Mouse (Mus musculus) spleen, adult 18-20 months (tissue): ENCODE measurements at regions not wholly inside any gene's neighbourhood (a gene's known extent, or its start where the extent isn't known, plus 50 kb on each side); places are given as distances from the start of the nearest gene placed in this dataset.

Experiments
- DNase-seq, 2 experiments: peaks; one replicate each; pipeline ENCODE4 v3.0.0; 2022; ENCODE audit warnings: mixed read lengths in 2 of 2

DNA sequence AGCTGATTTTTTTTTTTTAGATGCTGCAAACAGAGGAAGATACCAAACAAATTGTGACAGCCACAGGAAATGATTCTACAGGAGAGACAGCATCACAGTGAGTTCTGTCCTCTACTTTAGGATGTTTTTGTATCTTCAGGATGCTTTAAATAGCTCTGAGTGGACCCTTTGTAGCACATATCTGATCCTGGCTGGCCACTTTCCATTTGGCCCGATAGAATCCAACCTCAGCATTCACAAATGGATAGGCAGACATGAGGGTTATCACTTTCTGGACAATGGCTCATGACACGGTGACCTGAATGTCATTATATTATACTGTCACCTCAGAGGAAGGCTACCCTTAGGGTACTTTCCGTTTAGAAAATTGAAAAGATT lies 379.3 kb downstream of the Gm10295 start:
- DNase-seq, result no peak

DNA sequence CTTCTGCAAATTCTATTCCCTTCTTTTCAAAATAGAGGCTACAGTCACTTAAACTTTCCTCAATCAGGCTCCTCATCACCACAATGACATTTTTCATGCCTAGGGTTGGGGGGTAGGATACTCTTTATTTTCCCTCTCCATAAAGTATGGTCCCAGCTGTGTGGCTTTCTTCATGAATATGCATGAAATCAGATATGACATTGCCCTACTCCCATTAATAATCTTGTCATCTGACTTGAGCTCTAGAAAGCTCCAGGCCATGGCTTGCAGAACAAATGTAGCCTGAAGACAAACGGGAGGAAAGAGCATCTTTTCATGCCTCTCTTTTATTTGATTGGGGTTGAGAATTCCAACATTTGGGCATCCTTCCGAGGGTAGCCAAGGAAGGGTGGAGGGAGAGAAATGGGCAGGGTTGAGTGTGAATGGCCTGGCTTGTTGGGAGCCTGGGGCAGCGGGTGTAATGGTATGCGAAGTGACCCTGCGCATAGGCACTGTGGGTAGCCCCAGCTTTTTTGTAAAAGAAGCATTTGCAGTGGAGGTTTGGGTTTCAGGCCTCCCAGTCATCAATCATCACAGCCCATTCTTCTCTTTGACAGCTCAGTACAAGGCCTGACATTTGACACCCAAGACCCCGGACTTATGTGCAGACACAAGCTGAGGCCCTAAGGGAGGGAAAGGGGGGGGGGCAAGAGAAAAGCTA lies 379.8 kb downstream of the Gm10295 start:
- DNase-seq, result no peak

DNA sequence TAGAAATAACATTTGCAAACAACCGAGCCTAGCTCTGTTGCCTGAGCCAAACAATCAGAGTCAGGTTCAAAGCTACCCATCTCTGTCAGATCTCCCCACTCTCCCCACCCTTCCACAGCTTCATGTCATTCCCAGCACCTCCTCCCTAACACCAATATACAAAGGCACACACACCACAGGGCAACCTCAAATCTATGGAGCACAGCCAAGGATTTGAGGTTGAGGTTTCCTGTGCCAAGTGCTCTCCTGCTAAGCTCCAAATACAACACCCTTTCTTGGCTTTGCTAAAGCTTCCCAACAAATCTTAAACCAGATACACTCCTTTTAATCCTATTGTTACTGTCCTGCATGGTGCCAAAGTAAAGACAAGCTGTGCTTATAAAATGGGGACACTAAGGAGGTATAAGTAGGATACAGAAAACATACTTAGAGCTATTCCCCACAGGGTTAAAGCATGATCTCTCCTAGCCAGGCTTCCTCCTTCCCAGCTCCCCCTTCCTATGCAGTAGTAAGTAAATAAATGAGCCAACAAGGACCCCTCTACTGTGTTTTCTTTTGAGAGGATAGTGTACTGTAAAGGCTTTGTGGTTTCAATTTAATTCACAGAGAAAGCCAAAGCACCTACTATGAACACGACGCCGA lies 398.8 kb downstream of the Gm10295 start:
- DNase-seq, result no peak

DNA sequence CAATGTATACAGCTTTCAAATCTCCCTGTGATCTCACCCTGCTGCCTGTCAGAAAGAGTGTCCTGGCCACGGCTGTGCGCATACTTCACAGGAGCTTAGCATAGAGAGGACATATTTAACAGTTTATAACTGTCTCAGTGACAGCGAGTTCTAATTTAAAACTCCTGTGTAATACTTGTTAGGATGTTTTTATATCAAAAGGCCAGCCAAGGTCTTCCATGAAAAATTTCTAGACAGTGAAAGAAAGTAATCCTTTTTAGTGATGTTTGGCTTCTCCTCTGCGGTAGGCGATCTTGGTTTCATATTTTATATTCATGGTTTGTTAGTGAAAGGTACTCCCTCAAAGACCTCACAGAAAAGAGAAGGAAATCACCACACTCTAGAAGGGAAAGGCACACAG lies 403.0 kb downstream of the Gm10295 start:
- no peak for DNase-seq

DNA sequence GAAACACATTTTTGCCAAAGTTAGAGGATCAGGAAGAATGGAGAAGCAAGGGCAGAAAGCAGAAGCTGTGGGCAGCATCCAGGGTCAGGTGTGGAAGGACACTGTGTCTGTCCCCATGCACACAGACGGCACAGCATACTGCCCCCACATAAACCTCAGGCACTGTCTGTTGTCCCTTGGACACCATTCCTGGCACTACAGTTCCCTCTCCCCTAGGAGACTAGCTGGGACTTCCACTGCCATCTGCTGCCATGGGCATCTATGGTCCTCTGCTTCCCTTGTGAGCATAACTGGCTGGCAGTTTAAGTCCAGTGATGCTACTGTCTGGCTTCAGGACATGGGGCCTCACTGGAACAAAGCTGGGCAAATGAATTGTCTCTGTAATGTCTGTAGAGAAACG lies 405.0 kb downstream of the Gm10295 start:
- DNase-seq, result no peak

DNA sequence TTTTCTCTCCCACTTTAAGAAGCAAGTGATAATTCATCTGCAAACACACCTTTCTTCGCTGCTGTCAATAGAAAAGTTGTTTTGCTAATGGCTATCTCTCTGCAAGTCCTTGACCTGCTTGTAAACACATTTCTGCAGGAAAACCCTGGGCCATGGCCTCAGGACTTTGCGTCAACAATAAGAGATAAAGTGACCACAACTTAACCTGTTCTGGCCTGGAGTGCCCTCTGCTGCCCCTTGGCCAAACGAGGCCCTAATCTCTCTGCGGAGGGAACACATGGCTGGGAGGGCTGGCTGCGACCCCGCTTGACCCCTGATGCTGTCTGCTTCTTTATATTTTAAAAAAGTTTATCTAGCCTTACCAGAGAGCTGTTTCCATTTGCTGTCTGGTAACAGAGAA lies 420.4 kb downstream of the Gm10295 start:
- no peak for DNase-seq

DNA sequence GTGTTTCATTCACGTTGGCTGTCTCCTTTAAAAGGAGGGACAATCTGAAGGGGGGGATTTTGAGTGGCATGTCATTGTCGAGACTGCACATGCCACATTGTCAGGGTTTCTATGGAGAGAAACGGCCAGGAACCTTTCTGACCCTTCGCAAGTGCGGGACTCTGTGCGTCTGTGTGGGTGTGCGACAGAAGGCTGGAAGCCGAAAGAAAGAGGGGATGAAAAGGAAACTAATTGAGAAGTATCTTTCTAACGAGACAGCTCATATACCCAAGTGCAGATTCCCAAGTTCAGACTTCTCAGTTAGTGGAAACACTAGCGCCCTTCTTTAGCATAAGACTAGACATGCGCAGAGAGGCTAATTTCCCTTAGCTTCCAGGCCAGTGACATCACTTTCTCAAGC lies 421.4 kb downstream of the Gm10295 start:
- no peak for DNase-seq

DNA sequence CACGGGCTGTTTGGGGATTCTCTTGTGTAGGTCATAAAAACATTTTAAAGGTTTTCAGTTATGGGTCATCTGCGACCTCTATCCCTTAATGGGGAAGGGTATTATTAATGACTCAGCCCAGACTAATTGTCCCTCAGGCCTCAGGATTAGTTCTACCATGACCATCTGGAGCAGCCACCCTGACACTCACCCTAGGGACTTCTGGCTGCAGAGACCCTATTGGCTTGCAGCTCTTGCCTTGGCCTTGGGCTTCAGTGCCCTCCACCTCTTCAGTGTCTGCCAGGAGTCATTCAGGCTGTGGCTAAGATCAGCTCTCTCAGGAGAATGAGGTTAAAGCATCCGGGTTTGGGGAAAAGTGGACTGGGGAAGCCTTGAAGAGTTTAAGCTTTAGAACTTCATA lies 423.3 kb downstream of the Gm10295 start:
- no peak for DNase-seq

DNA sequence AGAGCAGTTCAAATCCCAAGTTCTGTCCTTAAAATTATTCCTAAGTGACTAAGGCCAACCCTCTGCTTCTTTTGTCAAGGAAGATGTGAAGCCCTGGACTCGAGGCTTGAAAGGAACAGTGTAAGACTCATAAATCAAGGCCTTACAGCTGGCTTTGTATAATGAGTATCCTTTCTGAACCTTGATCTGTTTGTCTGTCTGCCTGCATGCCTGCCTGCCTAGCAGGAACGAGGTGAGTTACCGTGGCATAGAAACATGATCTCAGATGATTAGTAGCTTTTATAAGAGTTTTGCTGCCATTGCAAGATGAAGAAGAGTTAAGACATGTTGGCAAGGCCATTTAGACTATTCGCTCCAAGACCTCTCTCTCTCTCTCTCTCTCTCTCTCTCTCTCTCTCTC lies 434.3 kb downstream of the Gm10295 start:
- DNase-seq, result no peak

DNA sequence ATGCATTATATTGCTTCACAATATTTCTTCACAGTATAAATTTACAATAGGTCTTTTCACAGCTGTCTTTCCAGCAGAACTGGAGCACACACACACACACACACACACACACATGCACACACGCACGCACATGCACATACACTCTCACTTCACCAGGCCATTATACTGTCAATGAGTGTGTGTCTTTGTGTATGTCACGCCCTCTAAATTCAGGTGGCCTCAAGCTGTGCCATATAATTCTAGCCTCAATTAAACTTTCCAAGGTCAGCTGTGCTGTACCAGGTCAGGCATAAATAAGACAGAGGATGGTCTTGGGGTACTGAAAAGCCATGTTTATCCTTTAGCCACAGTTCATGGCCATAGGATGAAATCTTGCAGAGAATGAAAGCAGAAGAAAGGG lies 442.4 kb downstream of the Gm10295 start:
- no peak for DNase-seq

DNA sequence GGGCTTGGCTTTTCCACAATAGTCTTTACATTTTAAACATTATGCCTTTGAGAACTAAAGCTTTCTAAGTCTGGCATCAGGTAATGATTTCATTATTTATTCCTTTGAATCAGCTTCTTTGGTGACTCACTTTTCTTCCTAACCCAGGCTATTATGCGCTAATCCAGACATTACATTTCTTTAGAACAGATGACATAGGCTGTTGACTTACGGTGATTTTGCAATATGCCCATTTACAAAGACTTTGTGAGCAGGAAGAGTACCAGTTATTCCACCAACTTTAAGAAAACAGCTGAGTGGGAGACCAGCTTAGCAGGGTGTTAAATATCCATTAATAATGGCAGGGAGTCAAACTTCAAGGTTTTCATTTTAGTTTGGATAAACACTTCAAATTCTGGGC lies 459.6 kb downstream of the Gm10295 start:
- DNase-seq, result no peak

DNA sequence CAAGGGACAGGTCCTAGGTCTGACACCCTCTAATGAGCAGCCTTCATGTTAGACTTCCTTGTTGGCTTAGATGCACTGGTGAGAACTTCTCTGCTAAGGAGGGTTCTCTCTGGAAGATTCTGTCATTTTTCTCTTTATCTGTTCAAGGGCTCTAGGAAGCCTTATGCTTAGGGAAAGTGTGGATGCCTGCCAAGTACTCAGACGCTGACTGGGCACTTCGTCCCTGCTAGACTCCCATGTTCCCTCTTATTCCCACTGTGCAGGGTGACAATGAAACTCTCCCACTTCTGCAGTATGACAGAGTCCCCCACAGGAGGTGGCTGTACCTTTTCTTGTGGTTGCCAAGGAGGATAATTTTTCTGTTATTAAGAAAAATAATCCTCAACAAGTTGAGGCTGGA lies 470.8 kb downstream of the Gm10295 start:
- DNase-seq, result no peak

DNA sequence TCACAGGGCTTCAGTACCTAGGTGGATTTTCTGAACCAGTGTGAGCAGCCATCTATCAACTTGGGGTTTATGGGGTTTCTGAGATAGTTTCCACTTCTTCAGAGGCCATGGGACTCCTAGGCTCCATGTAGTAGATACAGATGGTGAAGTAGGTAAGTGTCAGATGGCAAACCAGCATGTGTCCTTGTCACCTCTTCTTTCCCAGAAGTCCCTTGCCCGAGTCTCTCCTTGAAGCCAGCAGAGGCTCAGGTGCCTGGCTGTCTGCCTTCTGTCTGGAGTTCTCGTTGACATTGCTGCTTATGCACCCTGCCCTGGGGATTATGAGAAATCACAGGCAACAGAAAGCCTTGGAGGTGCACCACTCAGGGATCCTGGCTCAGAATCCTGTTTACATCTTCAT lies 476.9 kb downstream of the Gm10295 start:
- no peak for DNase-seq

DNA sequence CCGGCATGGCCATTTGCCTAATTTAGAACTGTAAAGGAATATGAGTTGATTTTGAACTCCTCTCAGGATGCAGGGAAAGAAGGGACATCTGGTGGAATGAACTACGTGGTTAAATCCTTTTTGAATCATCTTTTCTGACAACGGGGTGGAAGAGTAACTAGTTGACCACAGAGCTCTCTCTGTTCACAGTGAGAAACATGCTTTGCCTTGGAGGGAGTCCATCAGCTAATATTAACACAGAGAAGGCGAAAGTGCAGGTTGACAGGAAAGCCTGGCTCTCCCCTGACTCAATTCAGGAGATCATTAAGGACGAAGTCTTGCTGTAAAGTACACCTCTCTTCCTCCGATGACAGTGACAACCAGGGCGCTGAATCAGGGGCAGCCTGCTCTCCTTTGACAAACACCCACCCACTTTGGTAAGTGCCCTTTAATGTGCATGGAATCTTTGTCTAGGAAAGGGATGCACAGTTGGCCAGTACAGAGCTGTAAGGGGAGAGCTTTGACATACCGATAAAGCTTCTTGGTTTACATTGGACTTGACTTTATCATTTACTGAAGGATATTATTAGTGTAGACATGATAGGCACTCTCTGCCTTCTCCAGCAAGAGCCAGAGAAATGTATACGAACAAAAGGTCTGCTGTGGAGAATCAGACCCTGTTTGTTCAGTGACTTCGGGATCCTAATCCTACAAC lies 480.3 kb downstream of the Gm10295 start:
- no peak for DNase-seq

DNA sequence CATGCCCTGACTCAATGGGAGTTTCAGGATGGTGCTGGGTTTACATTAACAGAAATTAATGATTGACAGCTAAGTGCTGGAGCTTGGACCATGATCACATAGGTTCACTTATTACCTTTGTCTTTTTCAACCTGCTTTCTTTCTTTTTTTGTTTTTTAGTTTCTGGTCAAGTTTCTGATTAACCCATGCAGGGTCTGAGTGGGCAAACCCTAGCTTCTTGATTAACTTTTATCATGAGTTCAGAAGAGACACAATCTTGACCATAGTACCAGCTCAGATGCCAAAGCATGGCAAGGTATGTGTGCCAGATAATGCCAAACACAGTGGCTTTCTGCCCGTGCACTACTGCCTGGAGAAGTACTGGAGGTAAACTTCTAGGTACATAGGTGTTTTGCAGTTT lies 482.2 kb downstream of the Gm10295 start:
- DNase-seq, result no peak

DNA sequence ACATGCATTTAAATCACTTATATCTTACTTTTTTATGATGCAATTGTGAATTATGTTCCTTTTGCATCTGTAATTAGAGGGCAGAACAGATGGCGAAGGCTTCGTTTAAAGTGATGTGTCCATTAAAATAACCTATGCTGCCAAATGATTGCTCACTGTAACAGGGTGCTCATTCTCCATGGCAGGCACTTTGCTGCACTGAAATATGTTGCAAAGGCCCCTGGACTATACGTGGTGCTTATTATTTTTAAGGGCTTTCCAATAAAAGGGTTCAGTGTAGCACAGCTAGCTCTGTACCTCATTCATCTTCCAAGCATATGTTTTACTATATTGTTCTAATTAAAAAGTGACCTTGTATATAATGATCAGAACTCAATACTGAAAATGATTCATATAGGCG lies 491.3 kb downstream of the Gm10295 start:
- no peak for DNase-seq

DNA sequence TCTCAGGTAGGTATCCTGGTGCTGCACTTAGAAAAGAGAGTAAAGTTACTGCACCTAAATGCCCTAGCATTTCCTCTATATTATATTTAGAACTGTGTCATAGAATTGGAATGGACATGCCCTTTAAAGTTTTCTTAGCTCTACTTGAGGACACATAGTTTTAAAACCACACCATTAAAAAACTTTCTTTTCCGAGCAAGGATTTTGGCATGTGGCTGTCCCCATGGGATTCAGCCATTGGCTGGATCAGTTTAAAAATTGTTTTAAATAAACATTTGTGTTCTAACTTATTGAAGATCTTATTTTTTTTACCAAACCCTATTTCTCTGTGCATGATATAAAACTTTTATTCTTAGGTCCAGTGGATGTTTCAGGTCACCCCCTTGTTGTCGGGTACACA lies 484.2 kb upstream of the Nr2f2 start:
- no peak for DNase-seq

DNA sequence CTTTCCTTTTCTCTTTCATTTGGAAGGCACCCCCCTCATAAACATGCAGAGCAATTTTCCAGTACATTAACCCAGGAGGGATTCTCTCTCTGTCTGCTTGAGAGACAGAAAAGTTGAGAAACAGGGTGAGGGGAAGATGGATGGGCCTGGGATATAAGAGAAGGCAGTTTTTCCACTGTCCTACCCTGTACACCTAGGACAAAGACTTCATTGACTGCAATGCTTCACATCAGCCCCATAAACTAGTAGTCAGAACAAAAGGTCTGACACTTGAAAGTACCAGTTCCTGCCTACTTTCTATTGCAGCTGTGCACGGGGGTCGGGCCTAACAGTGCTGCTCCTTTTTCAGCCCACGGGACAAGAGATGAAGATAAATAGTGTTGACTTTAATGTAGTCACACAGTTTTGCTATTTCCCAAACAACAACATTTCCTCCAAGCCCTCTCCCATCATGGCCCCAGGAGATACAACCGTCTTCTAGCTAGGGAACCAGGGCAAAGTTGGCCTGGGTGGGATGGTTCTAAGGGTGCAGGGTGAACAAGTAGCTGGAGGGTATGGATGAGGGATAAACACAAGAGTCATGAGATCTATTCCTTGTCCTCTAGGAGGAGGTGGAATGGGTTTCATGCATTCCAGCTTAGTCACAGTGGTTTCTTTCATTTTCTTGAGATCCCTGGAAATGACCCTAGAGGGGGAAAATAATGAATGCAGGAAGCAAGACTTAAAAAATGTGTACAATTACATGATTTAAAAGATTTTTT lies 481.7 kb upstream of the Nr2f2 start:
- no peak for DNase-seq

DNA sequence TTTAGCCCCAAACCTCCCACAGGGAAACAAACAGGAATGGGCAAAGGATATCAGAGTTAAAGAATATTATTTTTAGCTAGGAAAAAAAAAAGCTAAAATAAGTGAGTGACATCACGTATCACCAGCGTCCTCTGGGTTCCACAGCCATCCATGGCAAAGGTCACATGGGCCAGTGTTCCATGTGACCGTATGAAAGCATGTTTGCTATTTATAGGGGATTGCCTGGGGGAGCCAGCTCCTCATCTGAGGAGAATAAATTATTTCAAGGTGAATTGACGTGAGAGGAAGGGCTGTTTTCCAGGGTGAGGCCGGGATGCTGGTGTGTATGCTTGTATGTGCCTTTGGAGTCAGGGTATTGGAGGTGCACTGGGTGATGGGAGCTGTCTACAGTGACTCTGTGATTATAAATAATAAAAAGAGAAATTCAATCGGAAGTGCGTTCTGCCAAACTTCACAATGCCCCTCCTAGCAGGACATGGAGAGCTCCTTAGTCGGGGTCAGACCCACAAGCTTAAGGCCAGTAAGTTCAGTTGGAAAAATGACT lies 481.0 kb upstream of the Nr2f2 start:
- no peak for DNase-seq

DNA sequence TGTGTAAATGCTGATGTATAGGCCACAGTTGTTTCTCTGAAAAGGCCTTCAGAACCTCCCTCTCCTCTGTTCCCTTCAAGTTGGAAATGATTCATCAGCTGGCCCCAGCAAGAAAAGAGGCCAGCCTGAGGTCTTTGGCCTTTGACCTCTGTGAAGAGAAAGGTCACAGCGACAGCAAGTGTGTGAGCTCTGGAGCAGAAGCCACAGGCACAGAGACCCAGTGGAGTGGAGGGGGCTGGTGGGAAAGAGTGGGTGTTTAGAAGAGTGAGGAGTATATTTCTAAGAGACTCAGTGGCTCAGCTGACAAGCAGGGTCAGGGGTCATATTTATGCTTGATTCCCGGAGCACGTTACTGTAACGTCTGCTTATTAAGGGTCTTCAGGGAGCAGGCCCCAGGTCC lies 479.5 kb upstream of the Nr2f2 start:
- no peak for DNase-seq

DNA sequence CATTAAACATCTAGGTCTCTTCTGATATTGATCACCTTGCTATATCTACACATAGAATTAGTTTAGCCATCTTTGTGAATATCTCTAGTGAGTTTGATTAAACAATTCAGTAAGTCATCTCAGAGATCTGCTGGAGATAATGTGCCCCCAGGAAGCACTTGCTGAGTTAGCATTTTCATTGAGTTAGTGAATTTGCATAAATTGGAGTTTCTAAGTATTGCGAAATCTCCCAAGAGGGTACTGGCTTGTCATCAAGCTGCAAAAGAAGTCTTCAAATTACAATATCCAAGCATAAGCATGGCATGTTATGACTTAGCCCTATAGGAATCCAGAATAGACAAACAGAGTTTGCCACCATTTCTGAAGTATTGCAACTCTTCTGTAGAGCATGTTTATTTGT lies 473.6 kb upstream of the Nr2f2 start:
- no peak for DNase-seq

DNA sequence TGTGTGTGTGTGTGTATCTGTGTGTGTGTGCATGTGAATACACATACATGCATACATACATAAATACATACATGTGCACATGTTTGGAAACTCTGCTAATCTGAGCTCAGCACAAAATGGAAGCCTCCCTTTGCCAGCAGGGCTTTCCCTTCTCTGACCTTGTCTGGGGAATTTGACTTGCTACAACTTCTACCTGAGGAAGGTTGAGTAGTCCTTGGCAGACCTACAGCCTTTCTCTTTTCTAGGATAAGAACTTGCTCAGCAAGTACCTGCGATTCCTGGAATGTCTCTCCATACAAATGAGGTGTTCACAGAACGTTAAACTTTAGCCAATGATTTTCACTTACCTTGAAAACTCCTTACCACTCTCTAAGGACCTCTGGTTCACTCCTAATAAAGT lies 472.7 kb upstream of the Nr2f2 start:
- DNase-seq, result no peak

DNA sequence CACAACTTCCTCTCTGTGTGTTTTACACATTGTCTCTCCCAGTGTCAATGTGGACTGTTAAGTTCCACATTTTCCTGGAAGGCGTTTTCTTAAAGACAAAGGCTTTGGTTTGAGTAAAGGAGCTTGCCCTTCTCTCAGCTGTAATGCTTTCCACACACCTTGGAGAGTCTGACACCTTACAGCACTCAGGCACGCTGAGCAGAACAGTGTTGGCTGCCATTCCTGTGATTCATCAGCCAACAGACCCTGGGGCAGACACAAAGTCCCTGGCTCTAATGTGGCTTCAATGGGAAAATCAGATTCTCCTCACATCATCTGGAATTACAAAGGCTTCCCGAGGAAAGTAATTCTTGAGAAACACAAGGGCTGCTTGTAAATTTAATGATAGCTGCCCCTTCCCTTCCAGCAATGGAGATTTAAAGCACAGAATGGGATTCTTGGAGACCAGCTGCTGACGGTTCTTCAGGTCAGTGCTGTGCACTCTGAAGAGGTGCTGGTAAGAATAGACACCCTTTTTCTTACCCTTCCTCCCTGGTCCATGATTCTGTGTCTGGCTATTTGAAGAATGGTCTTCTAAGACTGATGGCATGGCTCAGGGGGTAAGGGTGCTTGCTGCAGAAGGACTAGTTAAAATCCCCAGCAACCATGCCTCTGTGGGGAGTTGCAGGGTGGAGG lies 468.4 kb upstream of the Nr2f2 start:
- no peak for DNase-seq
